Mouse (Mus musculus) testis, postnatal 14 days (tissue): ENCODE data around the gene Cox10.

Experiments
- DNase-seq: peaks from one replicate; pipeline ENCODE4 v3.0.0; 2021; ENCODE audit warnings: low spot score

Cox10 gene

DNA sequence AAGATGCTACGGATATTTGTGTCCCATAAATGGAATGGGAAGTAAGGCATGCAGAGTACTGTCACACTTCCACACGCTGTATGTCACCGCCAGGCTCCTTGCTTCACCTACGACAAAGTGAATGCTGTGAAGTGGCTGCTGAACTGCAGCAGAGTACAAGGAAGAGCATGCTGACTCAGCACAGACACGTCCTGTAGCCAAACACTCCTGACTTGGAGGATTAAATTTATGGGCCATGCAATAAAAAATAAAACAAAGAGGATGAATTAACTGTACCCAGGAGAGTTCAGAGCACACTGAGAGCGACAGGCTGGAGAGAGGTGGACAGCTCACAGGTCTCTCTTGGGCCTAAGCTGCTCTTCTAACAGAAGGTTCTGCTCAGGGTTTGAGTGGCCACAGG, 79.8 kb downstream of the Cox10 start:
- no peak for DNase-seq

DNA sequence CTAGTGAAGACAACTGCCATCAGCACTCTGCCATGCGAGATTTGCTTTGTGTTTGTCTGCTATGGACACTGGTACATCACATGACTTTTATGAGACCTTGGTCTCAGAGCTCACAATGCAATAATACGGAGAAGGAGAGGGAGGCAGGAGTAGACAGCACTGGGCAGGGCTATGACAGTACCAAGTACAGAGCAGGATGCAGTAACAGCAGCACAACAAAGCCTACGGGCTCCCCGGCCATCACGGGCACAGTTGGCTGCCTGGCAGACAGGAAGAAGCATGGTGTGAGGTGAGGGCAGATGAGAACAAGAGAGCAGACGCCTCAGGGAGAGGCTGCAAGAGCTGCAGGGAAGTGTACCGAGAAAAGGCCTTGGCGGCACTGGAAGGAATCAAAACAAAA, 87.3 kb downstream of the Cox10 start:
- no peak for DNase-seq

DNA sequence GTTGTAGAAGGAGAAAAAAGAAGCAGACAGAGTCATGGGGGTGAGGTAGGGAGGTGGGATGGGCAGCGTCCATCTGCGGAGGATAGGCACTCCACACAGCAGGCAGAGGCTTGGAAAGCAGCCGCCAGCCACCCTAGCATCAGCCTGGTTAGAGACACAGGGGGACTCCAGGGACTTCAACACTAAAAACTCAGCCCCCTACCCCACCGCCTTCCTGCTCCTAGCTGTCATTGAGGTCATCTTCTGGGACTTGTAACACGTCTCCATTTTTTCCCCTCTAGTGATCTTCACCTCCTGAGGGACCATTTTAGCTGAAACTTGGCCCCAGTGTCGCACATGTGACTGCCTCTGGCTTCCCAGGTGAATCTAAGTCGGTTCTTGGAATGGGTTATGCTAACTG, 88.5 kb downstream of the Cox10 start:
- no peak for DNase-seq

DNA sequence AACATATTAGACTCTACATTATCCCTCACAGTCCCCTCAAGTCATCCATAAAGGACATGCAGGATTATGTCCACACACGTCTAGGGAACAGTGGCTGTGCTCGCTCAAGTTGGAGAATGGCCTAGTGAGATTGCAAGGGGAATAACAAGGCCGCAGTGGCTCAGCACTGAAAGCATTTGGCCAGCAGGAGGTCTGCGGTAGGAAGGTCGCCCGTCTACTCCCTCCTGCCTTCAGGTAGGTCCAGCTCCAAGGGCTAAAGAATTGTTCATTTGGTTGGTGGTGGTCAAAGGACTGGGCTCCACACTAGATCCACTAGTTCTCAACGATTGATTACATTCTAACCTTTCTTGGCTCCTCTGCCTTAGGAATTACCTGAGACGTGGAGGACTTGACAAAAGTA, 89.0 kb downstream of the Cox10 start:
- no peak for DNase-seq

DNA sequence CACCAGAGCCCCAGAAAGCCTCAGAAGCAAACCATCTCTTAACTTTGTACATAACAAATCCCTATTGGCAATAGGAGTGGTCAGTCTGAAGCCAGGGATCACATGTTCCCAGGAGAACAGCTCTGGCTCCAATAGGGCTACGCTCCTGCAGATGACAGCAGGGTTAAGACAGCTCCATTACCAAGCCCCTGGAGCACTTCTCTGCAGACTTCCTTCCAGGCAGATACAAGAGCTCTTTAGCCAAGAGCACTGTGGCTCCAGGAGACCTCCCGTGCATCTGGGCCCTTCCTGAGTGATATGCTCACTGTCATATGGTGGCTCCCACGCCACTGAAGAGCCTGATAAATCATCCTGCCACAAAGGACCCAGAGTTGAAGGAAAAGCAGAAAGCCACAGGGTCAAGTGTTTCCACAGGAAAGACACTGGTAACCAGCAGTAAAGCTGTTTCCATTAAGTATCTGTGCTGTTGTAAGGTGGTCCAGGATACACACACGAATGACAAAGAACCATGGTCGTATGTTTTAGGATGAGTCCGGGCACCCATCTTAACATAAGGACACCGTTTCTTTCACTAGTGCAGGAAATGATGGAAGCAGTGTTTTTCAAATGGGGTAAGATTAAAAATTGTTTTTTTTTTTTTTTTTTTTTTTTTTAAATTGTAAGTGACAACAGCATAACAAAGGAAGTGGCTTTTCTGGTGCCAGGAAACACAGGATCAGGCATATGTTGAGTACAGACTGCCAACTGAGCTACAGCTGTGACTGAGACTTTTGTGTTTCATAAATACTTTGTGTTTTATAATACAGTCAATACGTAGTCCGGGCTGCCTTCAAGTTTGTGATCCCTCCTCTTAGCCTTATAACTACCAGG, 90.0 kb downstream of the Cox10 start:
- no peak for DNase-seq

DNA sequence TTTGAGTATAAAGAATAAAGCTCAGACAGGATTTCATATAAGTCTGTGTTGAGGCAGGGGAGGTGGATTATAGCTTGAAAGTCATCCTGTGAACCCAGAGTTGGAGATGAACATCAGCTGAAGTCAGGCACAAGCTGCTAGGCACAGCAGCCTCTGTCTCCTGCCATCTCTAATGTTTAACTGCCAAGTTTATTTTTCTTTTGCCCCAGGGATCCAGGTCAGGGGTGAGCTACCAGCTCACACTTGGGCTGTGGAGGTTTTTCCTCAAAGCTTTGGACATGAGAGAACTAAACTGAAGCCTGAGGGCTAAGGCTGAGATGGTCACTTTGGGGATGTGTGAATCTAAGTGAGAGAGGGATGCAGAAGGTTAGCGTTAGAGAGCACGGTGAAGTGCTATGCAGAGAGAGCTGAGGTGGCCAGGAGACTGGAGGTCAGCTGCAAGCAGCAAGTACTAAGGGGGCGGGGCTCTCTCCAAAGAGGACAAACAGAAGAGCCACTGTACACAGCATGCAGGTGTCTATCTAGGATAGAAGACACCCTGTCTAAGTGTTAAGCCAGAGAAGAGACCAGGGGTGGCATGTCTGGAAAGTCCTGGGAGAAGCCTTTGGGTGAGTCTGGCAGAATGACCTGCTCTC, 91.1 kb downstream of the Cox10 start:
- DNase-seq, result no peak

DNA sequence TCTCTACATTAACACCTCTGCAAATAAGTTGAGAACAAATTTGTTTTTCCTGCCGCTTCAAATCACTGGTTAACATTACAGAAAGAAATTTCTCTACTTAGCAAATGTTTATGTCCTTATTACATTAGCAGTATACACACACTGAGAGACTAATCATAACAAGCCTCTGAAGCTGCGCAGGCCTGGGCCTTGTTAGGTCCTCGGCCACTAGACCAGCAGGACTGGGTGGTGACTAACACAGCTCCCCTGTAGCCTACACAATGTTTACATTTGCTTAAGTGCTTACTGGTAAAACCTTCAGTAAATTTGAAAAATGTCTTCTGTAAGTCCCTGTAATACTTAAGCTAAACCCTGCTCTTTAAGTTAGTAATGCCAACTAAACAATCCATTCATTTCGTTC, 92.6 kb downstream of the Cox10 start:
- DNase-seq, result no peak

DNA sequence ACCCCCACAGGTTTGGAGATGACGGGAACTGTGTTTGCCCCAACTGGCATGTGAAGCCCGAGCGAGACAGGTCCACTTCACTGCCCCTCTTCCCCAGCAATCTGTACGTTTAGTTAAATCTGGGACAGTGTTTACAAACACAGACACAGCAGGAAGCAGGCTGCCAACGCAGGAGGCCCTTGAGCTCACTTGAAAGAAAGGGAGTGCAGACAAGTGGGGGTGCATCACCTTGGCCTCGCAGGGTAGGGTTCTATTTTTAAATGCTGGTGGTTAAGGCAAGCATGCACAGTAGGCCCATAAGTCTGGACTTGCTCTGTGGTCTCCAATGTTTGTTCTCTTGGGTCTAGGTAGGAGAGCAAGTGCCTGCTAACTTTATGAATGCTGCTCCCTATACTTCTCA, 93.8 kb downstream of the Cox10 start:
- no peak for DNase-seq

DNA sequence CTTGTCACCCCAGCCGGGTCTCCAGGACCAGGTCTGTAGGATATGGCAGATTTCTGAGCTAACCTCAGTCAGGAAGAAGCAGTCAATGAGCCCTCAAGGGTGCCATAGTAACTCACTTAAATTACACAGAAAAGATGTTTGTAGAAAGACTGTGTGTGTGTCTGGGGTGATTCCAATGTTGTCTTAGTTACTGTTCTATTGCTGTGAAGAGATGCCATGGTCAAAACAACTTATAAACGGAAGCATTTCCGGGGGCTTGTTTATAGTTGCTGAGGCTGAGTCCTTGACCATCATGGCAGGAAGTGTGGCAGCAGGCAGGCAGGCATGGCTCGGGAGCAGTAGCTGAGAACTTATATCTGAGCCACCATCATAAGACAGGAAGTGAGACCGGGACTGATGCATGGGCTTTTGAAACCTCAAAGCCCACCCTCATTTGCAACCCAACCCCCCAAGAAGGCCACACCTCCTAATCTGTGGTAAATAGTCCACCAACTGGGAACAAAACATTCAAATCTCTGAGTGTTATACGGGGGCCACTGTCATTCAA, 94.6 kb downstream of the Cox10 start:
- DNase-seq, result no peak

DNA sequence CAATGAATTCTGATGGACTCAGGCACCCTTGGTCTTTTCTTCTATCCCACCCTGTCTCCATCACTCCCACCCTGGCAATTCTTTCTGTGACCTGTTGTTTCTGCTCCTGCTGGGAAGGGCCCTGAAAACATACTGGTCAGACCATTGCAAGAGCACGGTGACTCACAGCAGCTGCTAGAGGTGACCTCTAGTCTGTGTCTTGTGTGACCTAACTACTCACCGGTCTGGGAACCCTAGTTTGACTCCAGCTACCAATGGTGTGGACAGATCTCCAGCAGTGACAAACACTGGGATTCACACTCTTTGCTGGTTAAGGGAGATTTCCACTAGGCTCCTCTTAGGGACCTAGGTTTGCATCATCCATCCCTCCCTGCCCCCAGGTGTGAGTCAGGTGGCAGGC, 101.5 kb downstream of the Cox10 start:
- no peak for DNase-seq

DNA sequence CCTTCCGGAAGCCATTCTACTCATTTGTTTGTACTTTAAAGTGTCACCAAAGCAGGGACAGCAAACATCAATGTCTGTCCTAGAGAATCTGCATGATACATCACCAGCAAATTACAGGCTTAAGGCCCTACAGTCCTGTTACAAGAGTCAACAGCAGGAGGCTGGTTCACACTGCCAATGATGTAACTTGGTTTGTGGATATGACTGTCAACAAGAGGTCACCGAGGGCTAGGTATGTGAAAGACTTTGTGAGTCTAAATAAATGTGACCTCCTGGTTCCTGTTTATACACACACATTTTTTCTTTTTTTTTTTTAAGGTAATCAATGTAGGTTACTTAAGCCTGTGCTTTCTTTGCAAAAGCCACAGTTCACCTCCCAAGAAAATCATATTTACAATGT, 102.5 kb downstream of the Cox10 start:
- no peak for DNase-seq

DNA sequence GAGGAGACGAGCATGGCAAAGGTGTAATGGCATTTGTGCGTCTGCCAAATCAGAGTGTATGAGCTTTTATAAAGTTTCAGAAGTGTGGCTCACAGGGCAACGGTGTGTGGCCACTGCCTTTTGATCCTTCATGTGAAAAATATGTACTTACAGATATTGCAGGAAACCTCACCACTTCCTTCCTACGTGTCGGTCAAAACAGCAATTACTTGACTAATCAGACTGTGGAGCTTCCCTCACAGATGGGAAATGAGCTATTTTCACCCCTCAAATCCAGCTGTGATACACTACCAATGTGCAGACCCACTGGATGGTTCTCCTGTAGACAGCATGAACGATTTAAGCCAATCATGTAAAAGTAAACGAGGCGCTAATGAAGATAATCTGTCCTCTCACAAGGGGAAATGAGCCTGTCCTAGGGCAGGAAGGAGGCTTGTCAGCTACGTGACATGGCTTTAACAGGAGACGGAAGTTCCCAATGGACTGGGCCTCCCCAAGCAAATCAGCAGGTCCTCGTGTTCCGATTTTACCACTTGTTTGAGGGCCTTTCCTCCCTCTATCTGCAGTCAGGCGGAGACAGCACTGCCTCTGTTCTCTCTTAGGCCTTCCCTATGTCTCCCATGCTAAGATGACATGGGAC, 103.9 kb downstream of the Cox10 start:
- DNase-seq, result no peak

DNA sequence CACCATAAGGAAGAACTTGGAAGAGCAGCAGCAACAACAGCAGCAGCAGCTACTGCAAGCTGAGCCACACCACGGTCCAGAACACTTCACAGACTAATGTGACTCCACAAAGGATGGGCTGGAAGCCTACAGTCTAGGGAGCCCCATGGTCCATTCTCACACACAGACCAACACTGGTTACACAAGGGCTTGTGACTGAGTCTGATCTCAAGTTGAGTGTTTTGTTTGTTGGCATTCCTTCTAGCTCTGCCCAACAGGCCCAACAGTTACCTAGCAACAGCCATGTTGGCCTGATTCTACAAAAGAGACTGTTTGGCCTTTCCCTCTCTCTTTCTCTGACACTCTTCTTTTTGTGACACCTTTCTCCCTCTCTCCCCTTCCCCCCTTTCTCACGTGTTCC, 105.3 kb downstream of the Cox10 start:
- no peak for DNase-seq

DNA sequence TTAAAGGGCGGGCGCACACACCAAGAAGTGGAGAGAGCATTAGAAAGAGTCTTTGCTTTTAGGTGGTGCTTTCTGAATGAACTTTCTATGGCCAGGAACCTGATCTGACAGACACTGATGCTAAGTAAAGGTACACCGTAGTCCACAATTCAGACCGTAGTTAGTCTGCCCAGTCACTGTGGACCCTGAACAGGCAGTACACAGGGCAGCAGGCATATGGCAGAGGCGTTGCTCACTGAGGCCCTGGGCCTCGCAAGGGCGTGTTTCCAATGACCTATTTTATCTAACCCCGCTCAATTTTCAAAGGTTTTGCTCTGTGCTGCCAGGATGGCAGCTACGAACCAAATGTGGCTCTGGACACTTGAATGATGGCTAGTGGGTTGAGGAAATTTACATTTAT, 107.8 kb downstream of the Cox10 start:
- DNase-seq, result no peak

DNA sequence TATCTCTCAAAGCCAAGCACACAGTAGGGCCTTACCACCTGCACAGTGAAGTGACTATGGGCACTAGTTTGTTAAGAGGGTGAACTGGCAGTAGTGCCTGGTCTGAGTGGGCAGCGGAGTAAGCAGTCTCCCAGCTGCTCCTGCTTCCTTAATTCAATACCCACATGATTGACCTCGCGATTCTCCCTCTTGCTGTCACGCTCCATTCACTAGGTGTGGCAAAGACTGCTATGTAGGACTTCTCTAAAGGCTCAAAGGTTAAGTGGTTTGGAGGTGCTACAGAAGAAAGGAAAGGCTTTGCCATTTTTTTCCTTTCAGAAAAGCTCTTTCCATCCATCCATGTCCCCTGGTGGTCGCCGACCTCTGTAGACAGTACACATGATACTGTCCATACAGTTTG, 108.5 kb downstream of the Cox10 start:
- no peak for DNase-seq

DNA sequence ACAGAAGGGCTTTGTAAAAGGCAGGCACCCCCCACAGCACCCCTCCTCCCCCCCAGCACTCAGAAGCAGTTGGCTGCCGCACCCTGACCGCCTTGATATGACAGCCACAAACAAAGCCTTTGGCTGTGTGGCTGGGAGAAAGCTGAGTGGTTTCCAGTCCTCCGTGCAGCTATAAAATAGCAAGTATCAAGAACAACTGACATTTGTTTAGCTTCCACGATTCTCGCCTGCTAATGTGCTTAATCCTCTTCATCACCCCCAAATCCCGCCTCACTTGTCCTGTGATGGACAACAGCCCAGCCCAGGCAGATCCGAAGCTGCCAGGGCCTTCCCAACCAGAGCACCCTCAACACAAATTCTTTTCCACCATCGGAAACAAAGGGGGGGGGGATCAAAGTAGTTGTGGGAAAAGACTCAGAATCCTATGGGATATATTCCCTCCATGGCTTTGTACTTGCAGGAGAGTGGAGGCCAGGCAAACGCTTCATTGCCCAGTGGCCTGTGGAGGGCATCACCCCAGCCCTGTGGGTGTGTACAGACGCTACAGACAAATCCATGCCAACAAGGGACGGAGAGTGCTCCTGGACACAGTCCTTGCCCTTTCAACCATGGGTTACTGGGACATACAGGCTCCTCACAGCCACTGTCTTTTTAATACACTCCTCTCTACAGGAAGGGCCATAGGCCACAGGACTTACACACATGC, 109.9 kb downstream of the Cox10 start:
- DNase-seq, result no peak

DNA sequence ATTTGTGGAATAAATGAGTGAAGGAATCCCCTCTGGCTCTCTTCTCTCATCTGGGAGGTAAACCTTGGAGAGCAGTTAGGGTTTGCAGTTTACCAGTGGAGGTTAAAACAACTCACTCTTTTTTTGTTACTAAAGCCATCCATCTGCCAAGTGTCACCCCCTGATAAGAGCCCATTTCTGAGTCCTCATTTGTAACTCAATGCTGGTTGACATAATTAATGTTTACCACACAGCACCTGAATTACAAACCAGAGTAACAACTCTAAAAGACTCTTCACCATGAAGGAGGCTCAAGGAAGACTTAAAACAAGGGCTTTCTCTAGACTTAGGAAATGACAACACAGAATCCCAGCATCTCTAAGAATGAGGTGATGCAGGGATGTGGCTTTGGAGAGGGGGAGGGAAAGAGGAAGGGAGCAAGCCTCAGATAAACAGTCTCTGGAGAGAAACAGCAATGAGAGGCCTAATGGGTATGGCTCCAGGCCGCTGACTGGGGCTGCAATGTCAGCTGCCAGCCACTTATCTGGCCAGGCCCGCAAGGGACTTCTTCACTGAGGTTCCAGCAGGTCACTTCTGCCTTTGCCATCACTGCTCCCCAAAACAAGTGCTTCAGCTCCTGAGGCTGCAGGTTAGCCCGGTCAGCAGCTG, 110.8 kb downstream of the Cox10 start:
- no peak for DNase-seq

DNA sequence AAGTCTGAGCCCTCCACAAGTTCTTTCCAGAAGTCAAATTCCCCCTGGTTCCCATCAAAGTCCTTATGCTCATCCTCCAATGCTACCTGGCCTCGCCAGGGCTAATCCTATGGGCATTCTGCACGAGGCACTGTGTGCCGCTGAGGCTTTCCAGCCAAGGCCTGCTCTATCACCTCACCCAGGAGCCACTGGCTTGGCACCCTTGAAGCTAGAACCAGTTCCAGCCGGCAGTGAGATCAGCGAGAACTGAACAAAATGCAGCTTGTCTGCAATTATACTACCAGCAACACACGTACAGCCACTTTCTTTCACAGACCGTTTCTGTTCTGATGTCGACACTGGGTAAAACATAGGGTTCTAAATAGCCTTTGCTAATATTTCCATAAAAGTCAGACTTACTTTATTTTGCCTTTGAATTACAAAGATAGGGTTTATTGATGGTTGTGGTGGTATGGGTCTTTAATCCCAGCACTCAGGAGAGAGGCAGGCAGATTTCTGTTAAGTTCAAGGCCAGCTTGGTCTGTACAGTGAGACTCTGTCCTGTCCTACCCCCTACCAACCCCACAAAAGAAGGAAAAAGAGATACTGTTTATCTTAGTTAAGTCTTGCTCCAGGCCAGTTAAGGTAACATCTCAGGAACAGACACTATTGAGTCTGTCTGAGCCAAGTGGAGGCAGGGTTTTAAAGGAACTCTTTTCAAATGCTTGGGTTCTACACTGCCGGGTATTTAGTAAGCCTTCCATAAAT, 111.5 kb downstream of the Cox10 start:
- DNase-seq, result no peak

DNA sequence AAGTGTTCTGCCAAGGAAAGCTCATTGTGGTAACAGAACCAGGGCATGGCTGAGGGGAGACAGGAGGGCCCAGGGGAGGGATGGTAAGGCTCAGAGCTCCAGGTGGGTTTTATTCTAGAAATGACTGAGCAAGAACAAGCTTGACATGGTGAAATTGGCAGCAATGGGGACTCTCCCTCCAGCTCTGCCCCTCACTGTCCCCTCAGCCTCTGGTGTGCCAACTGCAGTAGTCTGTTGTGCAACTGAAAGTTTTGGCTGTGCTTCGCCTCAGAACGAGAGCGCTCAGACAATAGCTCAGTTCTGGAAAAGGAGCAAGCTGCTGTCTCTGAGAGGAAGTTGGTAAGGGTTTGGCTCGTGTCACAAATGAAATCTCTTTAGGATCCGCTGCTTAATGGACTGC, 113.8 kb downstream of the Cox10 start:
- no peak for DNase-seq

DNA sequence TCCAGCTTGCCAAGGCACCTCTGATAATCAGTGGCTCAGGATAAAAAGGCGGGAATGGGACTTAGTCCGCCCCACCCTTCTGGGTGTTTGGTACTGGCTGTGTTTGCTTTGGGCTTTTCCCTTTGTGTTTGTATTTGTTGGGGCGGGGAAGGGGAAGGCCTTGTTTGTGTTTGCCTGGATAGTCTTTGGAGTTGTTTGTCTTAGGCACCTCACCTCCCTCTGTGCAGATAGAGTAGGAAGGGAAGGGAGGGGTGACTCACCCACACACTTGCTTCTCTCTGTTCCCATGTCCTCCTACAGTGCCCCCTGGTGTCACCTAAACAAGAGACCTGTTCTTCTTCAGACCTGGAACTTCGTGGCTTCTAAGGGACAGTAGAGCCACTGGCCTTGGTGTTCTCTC, 122.1 kb downstream of the Cox10 start:
- no peak for DNase-seq

DNA sequence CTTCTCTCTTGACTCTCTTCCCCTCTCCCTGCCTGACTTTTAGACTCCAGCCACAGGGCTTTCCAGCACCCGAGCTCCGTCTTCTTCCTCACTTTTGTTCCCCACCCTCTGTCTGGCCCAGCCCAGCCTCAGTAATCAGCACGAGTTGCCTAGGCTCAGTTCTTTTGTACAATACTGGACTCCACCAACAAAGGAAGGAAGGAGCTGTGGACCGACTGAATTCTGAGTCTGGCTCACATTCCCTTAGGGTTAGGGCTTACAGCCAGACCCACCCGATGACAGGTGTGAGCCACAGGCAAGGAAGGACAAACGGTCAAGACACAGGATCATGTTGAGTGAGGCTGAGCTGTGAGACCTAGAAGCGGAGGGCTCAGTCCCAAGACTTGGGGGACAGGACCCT, 122.5 kb downstream of the Cox10 start:
- DNase-seq, result no peak
